Mouse (Mus musculus): ENCODE data around the gene Polr3gl.

The Polr3gl gene

GRCm38 (mm10) chr3:96557694-96558093 lies 36.3 kb downstream of the Polr3gl start, which contains the start of gene Txnip:
TSS of gene Txnip (plus strand) at chr3:96557957.
- ATAC-seq (ENCODE audit: low TSS enrichment): peak; percentile 98

- ATAC-seq (ENCODE audit: low TSS enrichment): no peak
These were observed 37.0 kb downstream of the Polr3gl start for GRCm38 (mm10) chr3:96556651-96557635.

- no peak for ATAC-seq (ENCODE audit: low TSS enrichment)
These were observed 37.9 kb downstream of the Polr3gl start for GRCm38 (mm10) chr3:96555999-96556614.

- no peak for ATAC-seq (ENCODE audit: low TSS enrichment)
These were observed 38.9 kb downstream of the Polr3gl start for GRCm38 (mm10) chr3:96555041-96555596.

- no peak for ATAC-seq (ENCODE audit: low TSS enrichment)
These were observed 39.7 kb downstream of the Polr3gl start for GRCm38 (mm10) chr3:96554251-96554650.

GRCm38 (mm10) chr3:96553601-96554000 lies 40.4 kb downstream of the Polr3gl start:
- no peak for ATAC-seq (ENCODE audit: low TSS enrichment)

- ATAC-seq (ENCODE audit: low TSS enrichment): no peak
These were observed 42.1 kb downstream of the Polr3gl start for GRCm38 (mm10) chr3:96551890-96552289.

- peak; percentile 74 for ATAC-seq (ENCODE audit: low TSS enrichment)
These were observed 42.8 kb downstream of the Polr3gl start for GRCm38 (mm10) chr3:96551203-96551602.

GRCm38 (mm10) chr3:96549346-96549745 lies 44.6 kb downstream of the Polr3gl start:
- ATAC-seq (ENCODE audit: low TSS enrichment): no peak

GRCm38 (mm10) chr3:96548824-96549223 lies 45.2 kb downstream of the Polr3gl start:
- ATAC-seq (ENCODE audit: low TSS enrichment): no peak

- ATAC-seq (ENCODE audit: low TSS enrichment): peak; percentile 56; the same call in 1 of the 2 replicates
These were observed 46.5 kb downstream of the Polr3gl start for GRCm38 (mm10) chr3:96547389-96547960.

GRCm38 (mm10) chr3:96546880-96547279 lies 47.1 kb downstream of the Polr3gl start:
- no peak for ATAC-seq (ENCODE audit: low TSS enrichment)

GRCm38 (mm10) chr3:96545565-96545964 lies 48.4 kb downstream of the Polr3gl start:
- ATAC-seq (ENCODE audit: low TSS enrichment): no peak

- peak; percentile 42 for ATAC-seq (ENCODE audit: low TSS enrichment)
These were observed 50.6 kb downstream of the Polr3gl start for GRCm38 (mm10) chr3:96543345-96543744.

GRCm38 (mm10) chr3:96542554-96542953 lies 51.4 kb downstream of the Polr3gl start:
- no peak for ATAC-seq (ENCODE audit: low TSS enrichment)

- ATAC-seq (ENCODE audit: low TSS enrichment): no peak; the same call in 1 of the 2 replicates
These were observed 52.5 kb downstream of the Polr3gl start for GRCm38 (mm10) chr3:96541328-96542078.

GRCm38 (mm10) chr3:96540740-96541139 lies 53.2 kb downstream of the Polr3gl start:
- ATAC-seq (ENCODE audit: low TSS enrichment): no peak

GRCm38 (mm10) chr3:96539316-96539715 lies 54.7 kb downstream of the Polr3gl start:
- ATAC-seq (ENCODE audit: low TSS enrichment): no peak

- ATAC-seq (ENCODE audit: low TSS enrichment): no peak
These were observed 59.7 kb downstream of the Polr3gl start for GRCm38 (mm10) chr3:96534300-96534699.

- ATAC-seq (ENCODE audit: low TSS enrichment): no peak
These were observed 61.9 kb downstream of the Polr3gl start for GRCm38 (mm10) chr3:96532050-96532449.

- no peak for ATAC-seq (ENCODE audit: low TSS enrichment)
These were observed 65.5 kb downstream of the Polr3gl start for GRCm38 (mm10) chr3:96528506-96528905.
